Mouse (Mus musculus) adrenal gland, postnatal 25 days (tissue): Measurements from ENCODE around the gene Emcn. TPM values are rescaled to one million over a fixed set of nuclear protein-coding genes. Genes with fewer than 3 reads are reported as not detected.

Experiments used
- DNase-seq: peaks from one replicate; pipeline ENCODE4 v3.0.0; 2021; ENCODE audit warnings: mixed read lengths
- long read RNA-seq: library from polyadenylated mRNA; stranded (forward); transcript quantifications from one replicate; pipeline ENCODE4 v2.0.0, GENCODE M21; 2021
- total RNA-seq: library from RNA; stranded (reverse); gene quantifications from 2 replicates; pipeline ENCODE4 v1.2.3, GENCODE M21; 2021

The Emcn gene
- total RNA-seq = 90.6 and 116 TPM in 2 replicates
- long read RNA-seq, transcript Emcn-202 (12 exons, 2,588 nt) = major isoform, 38 of 57 reads
- long read RNA-seq, transcript Emcn-201 (11 exons, 1,357 nt) = minor isoform, 5 of 57 reads
- long read RNA-seq, partial matches to known transcripts = 11 of 57 reads
- long read RNA-seq, other reads (novel, unspliced or antisense) = 3 of 57 reads

DNA sequence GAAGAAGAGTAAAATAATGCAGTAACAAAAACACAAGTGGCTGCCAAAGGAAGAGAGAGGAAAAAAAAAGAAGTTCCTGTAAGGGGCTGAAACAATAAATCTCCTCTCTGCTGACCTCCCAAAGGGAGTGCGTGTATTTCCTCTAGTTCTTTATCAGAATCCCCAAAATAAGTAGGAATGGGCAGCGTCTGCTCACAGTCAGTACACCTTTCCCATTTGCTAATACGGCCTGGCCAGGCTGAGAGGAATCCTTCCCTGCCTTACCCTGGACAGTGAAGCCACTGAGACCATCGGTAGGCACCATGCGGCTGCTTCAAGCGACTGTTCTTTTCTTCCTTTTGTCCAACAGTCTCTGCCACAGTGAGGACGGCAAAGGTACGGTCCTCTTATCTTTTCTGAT, at the start of gene Emcn:
Gene Emcn, plus strand, starts transcription at position 130 of the 400 bp plus-strand sequence.
- DNase-seq = no peak

DNA sequence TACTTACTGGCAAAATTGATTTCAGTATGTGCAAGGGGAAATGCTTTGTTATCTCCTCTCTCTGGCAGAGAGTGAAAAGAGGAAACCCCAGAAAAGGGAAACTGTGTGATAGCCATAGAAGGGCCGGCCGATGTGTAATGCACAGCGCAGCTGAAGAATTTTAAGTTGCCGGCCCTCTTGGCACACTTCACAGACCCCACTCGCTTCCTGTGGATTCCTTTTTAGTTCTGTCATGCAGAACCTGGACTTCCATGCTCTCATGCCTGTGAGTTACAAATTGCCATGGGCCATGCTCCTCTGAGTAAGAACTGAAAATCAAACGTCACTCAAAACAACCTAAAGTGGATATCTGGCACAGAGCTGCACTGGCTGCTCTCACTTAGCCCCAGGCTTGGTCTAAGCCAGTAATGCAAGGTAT, 47.7 kb upstream of the Emcn start:
- no peak for DNase-seq

DNA sequence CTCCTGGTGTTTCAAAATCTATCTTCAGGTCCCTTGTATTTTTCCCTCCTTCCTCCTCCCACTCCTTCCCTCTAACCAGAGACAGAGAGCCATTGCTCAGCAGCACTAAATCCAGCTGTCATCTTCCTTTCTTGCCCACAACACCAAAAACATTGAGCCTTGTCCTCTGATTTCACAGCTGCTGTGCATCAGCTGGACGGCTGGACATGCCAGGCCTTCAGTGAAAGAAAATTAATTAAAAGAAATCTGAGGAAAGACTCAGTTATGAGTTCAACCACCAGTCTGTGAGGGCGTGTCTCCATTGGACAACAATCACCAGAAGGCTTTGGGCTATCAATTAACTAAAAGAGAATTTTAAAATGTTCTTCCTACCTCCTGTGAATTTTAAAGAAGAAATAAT, 42.6 kb upstream of the Emcn start:
- DNase-seq = no peak

DNA sequence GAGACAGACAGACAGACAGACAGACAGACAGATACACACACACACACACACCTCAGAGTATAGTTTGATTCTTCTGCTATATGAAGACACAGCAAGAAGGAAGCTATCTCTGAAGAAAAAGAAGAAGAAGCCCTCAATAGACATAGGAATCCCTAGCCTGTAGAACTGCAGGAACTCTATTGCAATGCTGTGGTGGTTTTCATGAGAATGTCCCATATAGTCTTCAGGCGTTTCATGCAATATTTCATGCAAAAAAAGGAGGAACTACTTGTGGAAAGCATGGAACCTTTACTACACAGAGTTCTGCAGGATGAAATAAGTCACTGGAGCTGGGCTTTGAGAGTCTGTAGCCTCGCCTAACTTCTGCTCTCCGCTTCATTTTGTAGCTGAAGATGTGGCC, 40.7 kb upstream of the Emcn start:
- DNase-seq = no peak

DNA sequence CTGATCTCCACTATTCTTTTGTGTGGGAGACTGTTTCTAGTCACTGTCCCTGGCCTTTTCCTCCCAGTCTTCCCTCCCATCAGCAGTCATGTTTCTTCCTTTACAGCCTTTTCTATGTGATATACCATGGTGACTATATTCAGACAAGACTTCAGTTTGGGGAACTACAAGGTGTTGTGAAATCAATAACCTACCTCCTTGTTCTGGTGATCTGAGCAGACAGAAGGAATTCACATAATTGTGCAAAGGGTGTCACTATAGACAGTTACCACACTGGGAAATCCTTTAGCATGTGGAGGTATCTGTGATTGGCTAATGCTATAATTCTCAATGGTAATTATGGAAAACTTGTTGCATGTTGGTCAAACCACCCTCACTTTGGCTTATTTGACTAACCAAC, 39.7 kb upstream of the Emcn start:
- no peak for DNase-seq

DNA sequence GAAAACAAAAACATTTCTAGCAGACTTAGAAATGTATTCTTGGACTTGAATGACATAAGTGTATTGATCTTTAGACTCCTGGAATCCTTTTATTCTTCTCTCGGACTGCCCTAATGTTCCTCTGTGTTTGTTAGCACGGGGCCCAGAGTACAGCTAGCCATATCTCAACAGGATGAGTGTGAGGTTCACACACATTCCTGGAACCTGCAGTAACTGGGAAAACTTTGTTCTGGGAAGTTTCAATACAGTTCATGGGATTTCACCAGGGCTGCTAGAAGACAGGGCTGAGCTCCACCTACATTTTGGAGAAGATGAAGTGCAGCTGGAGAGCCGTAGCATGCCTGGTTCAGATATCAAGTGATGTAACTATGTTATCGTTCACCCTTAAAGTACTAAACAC, 38.1 kb upstream of the Emcn start:
- DNase-seq = no peak

DNA sequence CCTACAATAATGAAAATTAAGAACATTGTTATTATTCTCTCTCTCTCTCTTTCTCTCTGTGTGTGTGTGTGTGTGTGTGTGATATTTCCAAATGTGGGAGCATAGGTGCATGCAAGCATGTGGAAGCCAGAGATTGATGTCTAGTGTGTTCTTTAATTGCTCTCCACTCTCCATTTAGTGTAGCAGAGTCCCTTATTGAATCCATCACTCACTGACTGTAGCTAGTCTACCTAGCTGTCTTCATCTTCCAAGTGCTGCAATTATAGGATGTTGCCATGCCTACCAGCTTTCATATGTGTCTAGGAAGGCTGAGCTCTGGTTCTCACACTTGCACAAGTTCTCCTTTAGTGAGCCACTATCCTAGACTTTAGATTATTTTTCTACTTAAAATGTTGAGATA, 30.9 kb upstream of the Emcn start:
- no peak for DNase-seq

DNA sequence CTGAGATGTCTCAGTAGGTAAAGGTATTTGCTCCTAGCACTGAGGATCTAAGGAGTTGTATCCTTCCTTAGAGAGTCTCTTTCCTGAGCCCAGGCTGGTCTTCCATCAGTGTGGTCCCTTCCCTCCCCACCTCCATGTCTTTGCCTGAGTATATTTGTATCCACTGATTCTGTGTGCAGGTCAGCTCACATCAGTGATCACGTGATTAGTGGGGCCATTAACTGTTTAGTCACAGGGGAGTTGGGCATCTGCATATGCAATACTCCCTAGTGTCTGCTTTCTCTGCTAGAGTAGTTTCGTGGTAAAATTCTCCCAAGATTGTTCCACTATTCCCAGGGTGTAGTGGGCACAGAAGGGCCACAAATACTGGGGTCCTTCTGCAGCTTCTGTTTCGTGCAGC, 28.3 kb upstream of the Emcn start:
- no peak for DNase-seq

DNA sequence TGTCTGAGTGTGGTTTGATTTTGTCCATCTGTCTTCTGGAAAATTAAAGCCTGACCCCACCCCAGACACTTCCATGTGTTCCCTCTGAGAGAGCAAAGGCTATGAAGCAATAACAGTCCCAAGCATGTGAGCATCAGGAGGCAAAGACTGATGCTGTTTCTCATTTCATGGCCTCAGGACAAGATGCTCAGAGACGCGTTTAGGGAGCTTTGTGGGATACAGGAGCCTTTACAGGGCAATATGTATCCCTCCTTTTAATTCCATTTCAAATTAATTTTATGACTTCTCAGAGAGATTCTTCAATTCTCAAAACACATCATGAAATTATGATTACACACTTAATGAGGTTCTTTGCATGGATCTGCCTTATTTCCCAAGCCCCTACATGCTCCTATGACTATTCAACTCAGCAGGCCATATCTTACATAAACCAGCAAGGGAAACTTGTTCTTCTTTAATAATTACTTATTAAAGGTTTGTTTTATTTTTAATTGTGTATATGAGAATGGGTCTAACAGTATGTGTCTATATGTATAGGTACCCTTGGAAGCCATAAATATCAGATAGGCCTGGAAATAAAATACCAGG, 27.0 kb upstream of the Emcn start:
- no peak for DNase-seq

DNA sequence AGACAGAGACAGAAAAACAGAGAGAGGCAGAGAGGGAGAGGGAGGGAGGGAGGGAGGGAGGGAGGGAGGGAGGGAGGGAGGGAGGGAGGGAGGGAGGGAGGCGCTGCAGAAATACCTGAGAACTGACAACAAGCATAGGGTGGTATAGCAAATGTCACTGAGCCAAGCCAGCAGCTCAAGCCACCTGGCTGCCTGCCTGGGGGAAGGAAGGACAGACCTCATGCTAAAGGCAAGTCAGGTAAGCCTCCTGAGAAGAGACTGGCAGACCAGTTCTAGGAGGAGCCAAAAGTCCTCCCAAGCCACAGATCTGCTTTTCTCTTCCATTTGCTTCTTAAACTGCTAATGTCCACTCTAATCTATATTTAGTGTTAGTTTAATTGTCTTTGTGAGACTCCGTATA, 22.5 kb upstream of the Emcn start:
- no peak for DNase-seq

DNA sequence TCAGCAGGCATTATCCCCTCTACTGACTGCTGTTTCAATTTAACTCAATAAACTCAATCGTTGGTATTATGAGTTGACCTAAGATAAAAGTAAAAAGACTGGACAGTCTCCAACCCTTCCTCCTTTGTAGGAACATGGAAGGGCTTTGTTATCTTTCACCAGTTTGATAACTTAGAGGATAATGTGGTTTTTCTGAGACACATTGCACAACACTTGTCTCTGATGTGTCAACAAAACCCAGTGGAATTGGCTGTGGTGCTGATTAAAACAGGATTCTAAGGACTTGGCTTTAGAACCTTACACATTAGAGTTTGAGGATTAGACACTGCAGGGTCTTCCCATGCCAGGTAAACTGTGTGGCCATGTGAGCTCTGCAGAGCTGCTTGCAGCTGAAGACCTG, 20.9 kb upstream of the Emcn start:
- no peak for DNase-seq

DNA sequence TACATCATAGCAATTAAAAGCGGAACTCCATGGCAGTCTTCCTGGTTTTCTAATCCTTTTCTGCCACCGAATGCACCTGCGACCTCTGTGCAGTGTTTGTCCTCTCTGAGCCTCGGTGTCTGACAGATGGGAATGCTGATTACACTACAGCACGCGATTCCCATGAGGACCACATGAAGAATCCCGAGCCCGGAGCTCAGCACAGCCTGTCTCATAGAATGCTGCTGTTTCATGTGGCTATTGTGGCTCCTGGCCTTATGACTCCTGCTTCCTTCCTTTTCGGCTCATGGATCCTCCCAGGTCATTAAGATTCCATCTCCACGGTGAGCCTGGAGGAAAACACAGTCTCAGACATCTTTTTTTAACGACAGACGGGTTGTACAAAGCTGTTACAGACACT, 18.6 kb upstream of the Emcn start:
- no peak for DNase-seq

DNA sequence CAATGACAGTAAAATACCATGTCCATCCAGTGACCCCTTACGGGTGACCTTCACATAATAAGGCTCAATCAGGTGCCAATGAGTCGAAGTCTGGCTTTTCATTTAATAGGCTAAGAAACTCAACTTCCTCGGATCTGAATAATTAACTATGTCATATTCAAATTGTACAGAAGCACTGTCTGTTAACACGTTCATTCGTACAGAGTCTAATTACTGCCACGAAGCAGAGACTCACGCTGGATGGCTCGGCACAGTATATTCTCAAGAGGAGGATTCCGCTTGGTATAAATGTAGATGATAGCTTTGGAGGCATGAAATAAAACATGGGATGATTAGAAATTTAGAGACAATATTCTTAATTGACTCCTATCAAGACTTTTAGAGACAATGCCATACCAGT, 11.0 kb upstream of the Emcn start:
- DNase-seq = no peak

DNA sequence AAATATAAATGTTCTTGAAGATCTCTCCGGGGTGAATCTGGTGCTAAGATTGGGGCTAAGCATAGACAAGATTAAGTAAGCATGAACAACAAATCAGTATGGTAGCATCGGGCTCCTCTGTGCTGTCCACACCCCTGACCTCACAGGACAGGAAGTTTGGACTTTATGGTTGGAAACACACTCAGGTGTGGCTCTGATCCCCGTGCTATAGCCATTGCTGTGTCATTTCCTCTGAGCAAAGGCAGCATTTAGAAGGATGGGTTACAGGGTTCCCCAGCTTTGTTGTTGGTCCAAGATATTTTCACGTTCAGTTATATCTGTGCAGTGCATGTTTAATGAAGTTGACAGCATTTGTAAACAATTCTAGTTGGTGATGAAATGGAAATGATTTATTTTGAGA, 9.9 kb upstream of the Emcn start:
- DNase-seq = no peak

DNA sequence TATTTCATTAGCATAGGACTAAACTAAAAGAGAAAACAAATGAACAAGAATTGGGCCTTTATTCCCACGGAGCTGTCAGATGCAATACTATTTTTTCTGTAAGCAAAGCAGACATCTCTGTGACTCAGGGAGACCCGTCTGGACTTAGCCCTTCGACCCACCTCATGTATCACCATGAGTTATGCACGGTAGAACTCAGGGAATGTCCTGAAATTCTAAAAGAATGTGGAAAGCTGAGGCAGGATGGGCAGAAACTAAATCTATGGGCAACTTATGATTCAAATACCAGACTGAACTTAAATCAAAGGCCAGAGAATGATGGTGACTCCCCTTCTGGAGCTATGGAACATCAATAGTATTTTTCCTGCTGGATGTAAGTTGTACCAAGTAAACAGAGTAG, 8.3 kb upstream of the Emcn start:
- DNase-seq = no peak

DNA sequence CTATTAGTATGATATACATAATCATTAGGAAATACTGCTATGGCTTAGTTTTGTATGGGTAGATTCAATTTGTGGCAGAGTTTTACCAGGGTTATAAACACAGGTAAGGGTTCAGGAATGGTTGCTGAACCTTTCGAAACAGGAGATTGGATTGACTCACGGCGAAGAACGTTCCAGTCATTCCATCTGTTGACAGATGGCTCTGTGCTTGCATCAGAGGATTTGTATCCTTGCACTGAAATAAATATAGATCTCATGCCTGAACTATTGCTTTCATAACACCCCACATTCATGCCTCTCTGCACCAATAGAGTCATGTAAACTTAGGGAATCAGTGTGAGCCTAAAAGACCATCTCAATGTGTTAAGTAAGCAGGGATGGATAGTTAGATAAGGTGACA, 4.9 kb upstream of the Emcn start:
- no peak for DNase-seq

DNA sequence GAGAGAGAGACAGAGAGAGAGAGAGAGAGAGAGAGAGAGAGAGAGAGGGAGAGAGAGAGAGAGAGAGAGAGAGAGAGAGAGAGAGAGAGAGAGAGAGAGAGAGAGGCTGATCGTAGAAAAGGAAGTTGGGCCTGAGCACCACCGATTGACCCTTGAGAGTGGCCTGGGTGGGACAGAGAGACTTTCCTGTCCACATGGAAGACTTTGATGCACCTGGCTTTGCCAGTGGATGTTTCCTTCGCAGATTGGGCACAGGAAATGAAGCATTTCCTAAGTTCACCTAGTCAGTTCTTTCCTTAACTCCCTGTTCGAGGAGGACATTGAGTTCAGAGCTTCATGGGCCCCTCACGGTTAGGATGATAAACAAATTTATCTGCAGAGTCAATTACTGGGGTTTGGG, 2.6 kb downstream of the Emcn start:
- DNase-seq = no peak

DNA sequence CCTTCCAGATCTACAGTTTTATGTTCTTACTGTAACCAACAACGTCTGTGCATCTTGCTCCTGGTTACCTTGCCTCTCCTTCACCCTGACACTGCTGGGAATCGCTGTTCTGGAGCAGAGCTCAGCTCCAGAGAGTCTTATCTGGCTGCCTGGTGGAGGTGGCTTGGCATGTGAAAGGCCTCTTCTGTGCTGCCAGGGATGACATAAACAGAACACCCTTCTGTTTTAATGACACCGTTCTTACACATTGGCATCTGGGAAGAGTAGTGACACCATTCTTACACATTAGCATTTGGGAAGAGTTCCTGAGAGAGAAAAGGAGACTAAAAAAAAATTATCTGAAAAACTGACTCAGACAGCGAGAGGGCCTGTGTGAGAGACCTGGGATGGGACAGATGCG, 11.0 kb downstream of the Emcn start:
- no peak for DNase-seq

DNA sequence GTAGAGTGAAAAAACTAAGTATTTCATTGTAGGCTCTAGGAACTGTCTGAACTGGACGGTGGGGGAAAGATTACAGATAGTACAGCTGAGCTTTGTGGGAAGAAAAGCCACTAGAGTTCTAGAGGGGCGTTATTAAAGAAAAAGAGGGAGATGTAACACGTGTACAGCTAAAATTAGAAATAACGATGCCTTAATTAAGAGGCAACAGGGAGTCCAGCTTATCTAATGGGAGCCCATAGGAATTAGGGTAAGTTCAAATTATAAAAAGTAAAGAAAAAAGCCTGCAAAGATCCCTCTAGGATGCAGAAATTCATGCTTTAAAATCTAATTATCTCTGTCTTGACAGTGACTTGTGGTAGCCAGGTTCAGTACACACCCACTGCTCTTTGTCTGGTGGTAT, 15.8 kb downstream of the Emcn start:
- DNase-seq = no peak

DNA sequence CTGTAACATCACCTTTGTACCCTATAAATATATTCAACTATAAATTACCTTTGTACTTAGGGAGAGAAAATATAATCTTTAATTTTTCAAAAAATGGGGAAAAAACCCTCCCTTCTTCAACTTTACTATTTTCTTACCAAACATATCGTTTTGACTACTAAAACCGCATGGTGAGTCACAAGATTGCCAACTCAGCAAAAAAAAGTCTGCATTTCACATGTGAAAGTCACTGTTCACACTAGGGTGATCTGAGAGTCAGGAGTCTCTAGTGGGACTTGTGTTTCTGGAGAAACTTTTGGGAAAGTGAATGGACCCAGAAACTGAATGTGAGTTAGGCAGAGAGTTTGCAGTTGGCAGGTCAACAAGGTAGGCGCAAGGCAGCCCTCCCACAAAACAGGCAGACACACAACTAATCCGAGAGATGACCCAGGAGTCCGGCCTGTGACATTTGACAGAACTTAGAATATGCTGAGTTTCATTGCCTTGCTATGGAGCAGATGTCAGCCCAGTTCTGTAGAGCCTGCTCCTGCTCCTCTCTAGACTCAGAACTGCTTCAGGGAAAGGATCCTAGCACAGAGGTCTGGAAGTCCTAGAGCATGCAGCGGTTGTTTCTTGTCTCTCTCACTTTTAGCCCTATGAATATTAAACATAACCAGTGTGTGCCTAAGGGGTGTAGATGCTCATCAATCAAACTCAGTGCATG, 26.4 kb downstream of the Emcn start:
- DNase-seq = no peak

DNA sequence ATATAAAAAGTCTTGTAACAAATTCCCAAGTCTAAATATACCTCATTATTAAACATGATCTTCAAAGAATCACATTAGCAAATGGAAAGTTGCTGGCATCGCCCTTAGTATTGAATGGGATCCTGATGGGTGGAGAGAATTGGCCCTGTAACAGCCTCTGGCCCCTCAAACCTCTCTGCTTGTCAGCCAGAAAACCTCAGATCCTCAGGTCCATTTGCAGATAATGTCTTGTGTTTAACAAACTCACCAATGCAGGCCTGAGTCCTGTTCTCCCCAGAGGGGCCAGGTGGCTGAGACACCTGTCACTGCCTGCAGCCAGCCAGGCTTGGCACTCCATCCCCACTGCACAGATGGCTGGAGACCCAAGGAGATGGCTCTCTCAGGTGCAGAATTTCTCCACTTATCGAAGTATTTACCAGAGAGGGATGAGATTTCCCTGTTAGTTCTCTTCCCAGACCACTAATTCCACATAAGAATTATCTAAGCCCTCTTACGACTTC, 27.0 kb downstream of the Emcn start:
- peak; percentile 13 for DNase-seq

DNA sequence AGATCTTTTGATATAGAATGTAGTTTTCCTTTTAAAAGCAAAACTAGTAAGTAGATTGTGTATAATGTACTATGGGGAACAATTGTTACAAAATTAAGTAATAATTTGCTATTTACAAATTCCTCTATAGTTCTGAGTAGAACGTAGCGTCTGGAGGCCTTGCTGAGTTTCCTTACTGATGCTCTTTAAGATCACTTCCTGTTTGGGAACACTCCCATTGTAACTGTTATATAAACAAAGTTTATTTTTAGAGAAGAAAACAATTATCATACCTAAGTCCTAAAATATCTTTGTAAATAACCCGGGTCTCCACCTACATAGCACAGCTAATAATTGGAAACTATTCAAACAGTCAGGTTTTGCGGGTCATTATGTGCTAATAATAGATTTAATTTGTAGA, 32.0 kb downstream of the Emcn start:
- no peak for DNase-seq

DNA sequence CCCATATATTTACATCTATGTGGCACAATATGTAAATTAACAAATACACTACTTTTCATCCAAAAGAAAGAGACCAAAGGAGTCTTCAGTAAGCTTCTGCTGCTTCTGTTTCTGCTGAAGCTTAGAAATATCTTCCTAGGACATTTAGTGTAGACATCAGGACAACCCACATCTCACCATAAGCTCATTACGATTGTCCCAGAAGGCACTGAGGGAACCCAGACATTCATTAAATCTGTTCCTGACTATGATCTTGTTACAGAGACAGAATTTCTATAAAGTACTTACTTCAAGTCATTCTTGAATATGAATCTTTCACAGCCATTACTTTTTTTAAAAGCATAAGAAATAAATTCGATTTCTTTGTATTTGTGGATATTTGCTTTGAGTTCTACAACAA, 41.4 kb downstream of the Emcn start:
- no peak for DNase-seq

DNA sequence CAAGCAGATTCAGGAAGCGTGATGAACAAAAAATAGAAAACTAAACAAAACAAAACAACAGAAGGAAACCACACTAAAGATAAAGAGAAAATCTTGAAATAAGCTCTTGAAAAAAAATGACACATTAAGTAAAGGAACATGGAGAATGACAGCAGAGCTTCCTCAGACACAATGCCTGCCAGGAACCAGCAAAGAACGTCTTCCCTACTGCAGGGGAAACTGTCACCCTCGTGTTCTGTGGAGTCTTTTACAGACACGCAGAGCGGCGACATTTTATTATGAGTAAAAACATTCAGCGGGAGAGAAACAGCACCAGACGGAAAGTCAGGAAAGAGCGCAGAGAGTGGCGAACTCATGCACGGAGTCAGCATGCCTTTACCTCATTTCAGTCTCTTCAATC, 54.7 kb downstream of the Emcn start:
- DNase-seq = no peak
